ENCODE assay signal across 28 mouse cellular contexts in genomic region chr2:172558674-172559468, GRCm38 (mm10). TPM values are rescaled to one million over a fixed set of nuclear protein-coding genes. Genes with fewer than 3 reads are reported as not detected.
DNase-seq lines count a peak whose midpoint lies in the region; ATAC-seq and TF ChIP-seq lines count a peak whose summit lies in the region.
"Had no signal": no experiment of that assay in that cellular context is flagged by ENCODE, and none has a peak within 500 bp of the region (broad histone marks: within the 10 kb centered on the region; RNA-seq: fewer than 3 reads in every experiment).

No protein-coding gene starts in this region.

- peaks cover 35% of the 10 kb centered on the region for H3K36me3 ChIP-seq in forebrain, embryonic 10.5 days (replicated peaks)
- no peaks in the 10 kb centered on the region for H3K36me3 ChIP-seq in forebrain, postnatal 0 days (ENCODE audit: insufficient read depth)
- no peaks in the 10 kb centered on the region for H3K36me3 ChIP-seq in midbrain, embryonic 13.5 days
- no peaks in the 10 kb centered on the region for H3K36me3 ChIP-seq in midbrain, embryonic 15.5 days (replicated peaks)
- H3K36me3 ChIP-seq in forebrain, embryonic 12.5 days (replicated peaks), result peaks cover 8% of the 10 kb centered on the region; the same call in 1 of the 2 replicates
- H3K36me3 ChIP-seq: heart, embryonic 13.5 days; hindbrain, embryonic 15.5 days; neural tube, embryonic 15.5 days had no signal

- no peak overlapping the region for H3K4me2 ChIP-seq in forebrain, postnatal 0 days (ENCODE audit: low read depth)
- no peak overlapping the region for H3K4me2 ChIP-seq in midbrain, embryonic 13.5 days (replicated peaks)
- no peak overlapping the region for H3K4me2 ChIP-seq in midbrain, embryonic 15.5 days
- peak overlapping the region; percentile 13; the same call in 1 of the 2 replicates for H3K4me2 ChIP-seq in forebrain, embryonic 12.5 days
- H3K4me2 ChIP-seq: heart, embryonic 13.5 days; hindbrain, embryonic 15.5 days; liver, embryonic 11.5 days; neural tube, embryonic 15.5 days had no signal

- no peak for TF ChIP-seq CTCF in forebrain, postnatal 0 days (IDR thresholded peaks at IDR 0.05; ENCODE audit: low read depth)

- H3K4me3 ChIP-seq in forebrain, embryonic 10.5 days, result peak overlapping the region; percentile 24
- H3K4me3 ChIP-seq in forebrain, postnatal 0 days (ENCODE audit: low read depth, low read length), result no peak overlapping the region
- H3K4me3 ChIP-seq in midbrain, embryonic 13.5 days (replicated peaks), result no peak overlapping the region
- H3K4me3 ChIP-seq in midbrain, embryonic 15.5 days, result no peak overlapping the region
- H3K4me3 ChIP-seq in forebrain, embryonic 12.5 days (replicated peaks), result no peak overlapping the region
- H3K4me3 ChIP-seq: gastrocnemius, adult 2 months; heart, embryonic 13.5 days; hindbrain, embryonic 15.5 days; neural tube, embryonic 15.5 days had no signal

- no peaks in the 10 kb centered on the region for H3K9me3 ChIP-seq in forebrain, embryonic 10.5 days
- H3K9me3 ChIP-seq in forebrain, postnatal 0 days (ENCODE audit: low read length), result no peaks in the 10 kb centered on the region
- H3K9me3 ChIP-seq in midbrain, embryonic 13.5 days, result no peaks in the 10 kb centered on the region
- no peaks in the 10 kb centered on the region for H3K9me3 ChIP-seq in midbrain, embryonic 15.5 days
- H3K9me3 ChIP-seq in forebrain, embryonic 12.5 days, result no peaks in the 10 kb centered on the region
- H3K9me3 ChIP-seq: heart, embryonic 13.5 days; hindbrain, embryonic 15.5 days; neural tube, embryonic 15.5 days had no signal

- WGBS in forebrain, embryonic 10.5 days, result 15% methylated on average over 21 of the region's 21 CpGs
- 15% methylated on average over 21 of the region's 21 CpGs for WGBS in forebrain, postnatal 0 days
- WGBS in midbrain, embryonic 13.5 days, result 15% methylated on average over 21 of the region's 21 CpGs
- WGBS in midbrain, embryonic 15.5 days, result 16% methylated on average over 21 of the region's 21 CpGs
- WGBS in forebrain, embryonic 12.5 days, result 15% methylated on average over 21 of the region's 21 CpGs

- H3K27ac ChIP-seq in forebrain, embryonic 10.5 days, result peak overlapping the region; percentile 48
- no peak overlapping the region for H3K27ac ChIP-seq in forebrain, postnatal 0 days (ENCODE audit: low read depth, low read length)
- no peak overlapping the region for H3K27ac ChIP-seq in midbrain, embryonic 13.5 days
- no peak overlapping the region for H3K27ac ChIP-seq in midbrain, embryonic 15.5 days
- H3K27ac ChIP-seq in forebrain, embryonic 12.5 days, result no peak overlapping the region
- H3K27ac ChIP-seq: gastrocnemius, adult 2 months; heart, embryonic 13.5 days; hindbrain, embryonic 15.5 days; neural tube, embryonic 15.5 days had no signal

- DNase-seq in forebrain, embryonic 10.5 days (ENCODE audit: extremely low spot score, low spot score), result peak; percentile 55
- DNase-seq in forebrain, postnatal 0 days, result no peak
- no peak for DNase-seq in gastrocnemius, postnatal 14 days
- DNase-seq in heart, postnatal 10 days, result no peak
- DNase-seq in lung, postnatal 14 days, result no peak
- DNase-seq: adrenal gland, postnatal 36 days; cerebellum, adult 18-20 months; cerebellum, postnatal 36 days; gastrocnemius, adult 2 months; heart, adult 11 months; heart, postnatal 36 days; kidney, postnatal 14 days; left cerebral cortex, postnatal 4 days; lung, adult 18-20 months; lung, postnatal 36 days; right cerebral cortex, postnatal 25 days; thymus, adult 18-20 months; thymus, postnatal 4 days had no signal

- H3K27me3 ChIP-seq in forebrain, embryonic 10.5 days (ENCODE audit: poor library complexity, severe bottlenecking), result peaks cover 94% of the 10 kb centered on the region
- peaks cover 15% of the 10 kb centered on the region for H3K27me3 ChIP-seq in forebrain, postnatal 0 days (ENCODE audit: insufficient read depth, low read length)
- H3K27me3 ChIP-seq in midbrain, embryonic 13.5 days, result peaks cover 91% of the 10 kb centered on the region
- H3K27me3 ChIP-seq in midbrain, embryonic 15.5 days (replicated peaks), result peaks cover 68% of the 10 kb centered on the region
- peaks cover 74% of the 10 kb centered on the region for H3K27me3 ChIP-seq in forebrain, embryonic 12.5 days

- no peak overlapping the region for H3K9ac ChIP-seq in forebrain, postnatal 0 days
- no peak overlapping the region for H3K9ac ChIP-seq in midbrain, embryonic 13.5 days (replicated peaks)
- no peak overlapping the region for H3K9ac ChIP-seq in midbrain, embryonic 15.5 days
- no peak overlapping the region for H3K9ac ChIP-seq in forebrain, embryonic 12.5 days
- H3K9ac ChIP-seq: heart, embryonic 13.5 days; hindbrain, embryonic 15.5 days; neural tube, embryonic 15.5 days had no signal

- intact Hi-C loops in gastrocnemius, postnatal 14 days (cut with DNase I; ENCODE audit: low total_unique reads), result no loop called here
- intact Hi-C loops in heart, postnatal 10 days (cut with DNase I), result no loop called here

- H3K4me1 ChIP-seq in forebrain, embryonic 10.5 days, result peaks cover 78% of the 10 kb centered on the region
- no peaks in the 10 kb centered on the region for H3K4me1 ChIP-seq in forebrain, postnatal 0 days (ENCODE audit: insufficient read depth)
- peaks cover 19% of the 10 kb centered on the region for H3K4me1 ChIP-seq in midbrain, embryonic 13.5 days (replicated peaks)
- no peaks in the 10 kb centered on the region for H3K4me1 ChIP-seq in midbrain, embryonic 15.5 days
- peaks cover 41% of the 10 kb centered on the region for H3K4me1 ChIP-seq in forebrain, embryonic 12.5 days
- H3K4me1 ChIP-seq: hindbrain, embryonic 15.5 days; neural tube, embryonic 15.5 days had no signal

- ATAC-seq in forebrain, postnatal 0 days, result no peak
- ATAC-seq in midbrain, embryonic 13.5 days, result peak; percentile 71; the same call in 1 of the 2 replicates
- ATAC-seq in midbrain, embryonic 15.5 days (replicated peaks), result no peak
- peak; percentile 57; the same call in 1 of the 2 replicates for ATAC-seq in forebrain, embryonic 12.5 days (ENCODE audit: low FRiP score)
- ATAC-seq: intestine, embryonic 16.5 days had no signal

RNA-seq across cellular contexts. Expression of gene Tfap2c, which starts 9.5 kb away (rescaled TPM):
- 38.2 and 43.2 TPM in 2 replicates for polyA plus RNA-seq in forebrain, embryonic 10.5 days (2016; fragmentation: Nextera tagmentation; extraction: Ambion mirVana)
- 3.3 and 3.7 TPM in 2 replicates for total RNA-seq in forebrain, postnatal 0 days (2014; rRNA removed)
- polyA plus RNA-seq in forebrain, postnatal 0 days (2015; fragmentation: Nextera tagmentation; extraction: Ambion mirVana), result 3.7 and 3.9 TPM in 2 replicates
- 0.53 and 1.6 TPM in 2 replicates for polyA plus RNA-seq in midbrain, embryonic 13.5 days (2015; fragmentation: Nextera tagmentation; extraction: Ambion mirVana)
- 0.34 and 0.79 TPM in 2 replicates for polyA plus RNA-seq in midbrain, embryonic 15.5 days (2015; fragmentation: Nextera tagmentation; extraction: Ambion mirVana)
- 35.0 and 35.8 TPM in 2 replicates for polyA plus RNA-seq in forebrain, embryonic 12.5 days (2016; fragmentation: Nextera tagmentation; extraction: Ambion mirVana)
- total RNA-seq in gastrocnemius, postnatal 14 days (2021), result not detected
- total RNA-seq in heart, postnatal 10 days (2021), result not detected
- total RNA-seq: adrenal gland, postnatal 36 days; gastrocnemius, adult 2 months; heart, postnatal 36 days; megakaryocyte-erythroid progenitor cell, adult 5-6 weeks had no signal
- polyA plus RNA-seq: spleen, adult 2 months had no signal

Comparison
In these comparisons a context has a peak if more than half of its experiments do, and no peak if none do; other contexts are left out.
1. ATAC-seq: peak in midbrain, embryonic 13.5 days (single experiment) and forebrain, embryonic 12.5 days (single experiment); none in forebrain, postnatal 0 days (single experiment) and midbrain, embryonic 15.5 days (single experiment).